Comparison of ENCODE assay signal across 1 mouse cellular context in the genomic region with DNA sequence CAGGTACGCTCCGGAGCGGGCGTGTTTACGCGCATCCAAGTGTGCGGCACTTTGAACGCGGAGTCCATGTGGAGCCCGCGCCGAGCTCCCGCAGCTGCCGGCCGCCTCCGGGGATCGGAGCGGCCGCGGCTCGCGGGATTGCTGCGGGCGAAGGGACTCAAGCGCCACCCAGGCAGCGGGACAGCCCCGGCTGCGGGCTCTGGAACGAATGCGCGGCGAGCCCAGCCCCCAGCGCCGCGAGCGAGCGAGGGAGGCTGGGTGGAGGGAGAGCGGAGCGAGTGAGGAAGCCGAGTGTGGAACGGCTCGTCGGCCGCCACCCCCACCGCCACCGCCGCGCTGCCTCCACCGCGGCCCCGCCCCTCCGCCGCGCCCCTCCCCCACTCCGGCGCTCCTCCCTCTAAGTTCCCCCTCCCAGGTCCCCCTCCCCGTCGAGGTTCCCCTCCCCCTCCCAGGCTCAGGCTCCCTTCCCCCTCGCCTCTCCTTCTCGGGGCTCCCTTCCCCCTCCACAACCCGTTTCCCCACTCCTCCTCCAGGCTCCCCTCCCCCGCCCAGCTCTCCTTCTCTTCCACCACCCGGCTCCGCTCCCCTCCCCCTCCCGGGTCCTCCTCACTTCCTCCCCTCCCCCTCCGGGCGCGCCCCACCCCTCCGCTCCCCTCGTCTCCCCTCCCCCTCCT.
A peak's percentile ranks its signal among the peaks of the same experiment; 100 is the strongest.
TF ChIP-seq lines count a peak whose summit lies in the region.

No protein-coding gene starts in this region.

TF ChIP-seq in CH12.LX, 34 proteins besides CTCF, POLR2A, EP300 and RAD21 (continued from another document):
- TF ChIP-seq GABPA (IDR thresholded peaks at IDR 0.05; ENCODE audit: insufficient replicate concordance, low read depth, low read length): no peak
- no peak; the same call in 1 of the 2 replicates for TF ChIP-seq SIN3A (IDR thresholded peaks at IDR 0.05; ENCODE audit: low read length)
- peak; percentile 39 for TF ChIP-seq ETS1 (conservative IDR thresholded peaks at IDR 0.05; ENCODE audit: low read depth, low read length)
- TF ChIP-seq MEF2A (IDR thresholded peaks at IDR 0.05; ENCODE audit: borderline replicate concordance, low read depth, low read length): 0 out of 2 replicates have a peak, but pooled peaks have one; percentile 13
- TF ChIP-seq HCFC1 (IDR thresholded peaks at IDR 0.05; ENCODE audit: low read depth, low read length): peak; percentile 50; the same call in 1 of the 2 replicates
- TF ChIP-seq BHLHE40 (IDR thresholded peaks at IDR 0.05; ENCODE audit: low read depth, low read length): no peak; the same call in 1 of the 2 replicates
